Mouse (Mus musculus): ENCODE data around the gene Vmn2r72. TPM values are rescaled to one million over a fixed set of nuclear protein-coding genes. Genes with fewer than 3 reads are reported as not detected.

Gene Vmn2r72
- not detected for polyA plus RNA-seq (2014; fragmentation: Illumina TruSeq; extraction: RNeasy Lipid Tissue Mini Kit (QIAGEN cat#74804); ENCODE audit: low read depth, low replicate concordance)

GRCm38 (mm10) chr7:85754997-85755396 is at the start of gene Vmn2r72:
TSS of gene Vmn2r72 (minus strand) at chr7:85755097.

Other genes with a start within 250 kb of the Vmn2r72 start
- gene Vmn2r71, start 192.0 kb downstream of the Vmn2r72 start, polyA plus RNA-seq (2014; fragmentation: Illumina TruSeq; extraction: RNeasy Lipid Tissue Mini Kit (QIAGEN cat#74804); ENCODE audit: low read depth, low replicate concordance) = not detected
- not detected for gene Vmn2r70, start 185.9 kb downstream of the Vmn2r72 start, polyA plus RNA-seq (2014; fragmentation: Illumina TruSeq; extraction: RNeasy Lipid Tissue Mini Kit (QIAGEN cat#74804); ENCODE audit: low read depth, low replicate concordance)
- not detected for gene Vmn2r73, start 121.2 kb upstream of the Vmn2r72 start, polyA plus RNA-seq (2014; fragmentation: Illumina TruSeq; extraction: RNeasy Lipid Tissue Mini Kit (QIAGEN cat#74804); ENCODE audit: low read depth, low replicate concordance)
- not detected for gene Vmn2r74, start 206.5 kb upstream of the Vmn2r72 start, polyA plus RNA-seq (2014; fragmentation: Illumina TruSeq; extraction: RNeasy Lipid Tissue Mini Kit (QIAGEN cat#74804); ENCODE audit: low read depth, low replicate concordance)

Measured in adipose tissue, adult 10 weeks (tissue).